Mouse (Mus musculus) heart, adult 18-20 months (tissue): Measurements from ENCODE around the gene Zc2hc1c. TPM values are rescaled to one million over a fixed set of nuclear protein-coding genes. Genes with fewer than 3 reads are reported as not detected.
A peak's percentile ranks its signal among the peaks of the same experiment; 100 is the strongest.

Experiments used
- DNase-seq, 2 experiments: peaks; one replicate each; pipeline ENCODE4 v3.0.0; 2021 to 2022; ENCODE audit warnings: mixed read lengths in 1 of 2
- total RNA-seq, 2 experiments: library from RNA; stranded (reverse); gene quantifications; 2 replicates each; pipeline ENCODE4 v1.2.3; 2021

The Zc2hc1c gene
- total RNA-seq, 2 experiments from 2014 or later: 1.7 to 2.3 TPM

DNA sequence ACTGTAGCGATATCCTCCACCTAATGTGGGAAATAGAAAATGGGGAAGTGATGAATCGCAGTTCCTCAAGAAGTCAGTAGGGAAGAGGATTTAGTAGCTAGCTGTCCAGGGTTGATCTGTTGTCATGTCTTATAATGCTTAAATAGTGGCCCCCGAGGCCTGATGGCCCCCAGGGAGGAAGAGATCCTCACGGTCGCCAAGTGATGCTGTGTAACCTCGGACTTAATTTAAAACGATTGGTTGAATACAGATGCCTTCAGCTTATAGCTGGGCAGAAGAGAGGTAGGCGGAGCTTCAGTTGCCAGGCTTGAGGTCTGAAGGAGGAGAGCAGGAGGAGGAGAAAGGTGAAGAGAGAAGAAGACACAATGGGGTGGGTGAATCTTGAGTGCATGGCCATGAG is 4.1 kb upstream of the Zc2hc1c start:
- DNase-seq: no peak

DNA sequence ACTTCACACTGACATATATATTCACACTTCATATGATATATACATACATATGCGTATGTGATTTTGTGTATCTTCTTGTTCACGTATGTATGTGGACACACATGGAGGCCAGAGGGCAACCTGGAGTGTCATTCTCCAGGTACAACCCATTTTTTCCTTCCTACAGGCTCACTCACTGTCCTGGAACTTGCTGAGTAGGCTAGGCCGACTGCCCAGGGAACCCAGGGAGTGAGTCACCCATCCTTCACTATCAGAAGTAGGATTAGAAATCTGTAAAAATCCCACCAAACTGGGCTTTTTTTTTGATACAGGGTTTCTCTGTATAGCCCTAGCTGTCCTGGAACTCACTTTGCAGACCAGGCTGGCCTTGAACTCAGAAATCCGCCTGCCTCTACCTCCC is 3.4 kb upstream of the Zc2hc1c start:
- no peak for DNase-seq

DNA sequence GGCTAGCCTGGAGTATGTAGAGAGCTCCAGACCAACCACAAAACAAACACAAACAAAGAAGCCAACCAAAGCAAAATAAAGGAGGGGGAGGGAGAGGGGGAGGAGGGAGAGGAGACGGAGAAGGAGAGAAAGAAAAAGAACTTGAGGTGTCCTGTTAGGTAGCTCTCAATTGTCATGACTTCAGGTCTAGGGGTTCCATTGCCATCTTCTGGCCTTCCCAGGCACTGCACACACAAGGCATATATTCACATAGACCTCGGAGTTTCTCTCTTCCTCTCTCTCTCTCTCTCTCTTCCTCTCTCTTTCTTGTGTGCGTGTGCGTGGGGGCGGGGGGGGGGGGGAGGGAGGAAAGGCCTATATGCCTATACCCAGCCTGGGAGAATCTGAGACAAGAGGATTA is 1.4 kb upstream of the Zc2hc1c start:
- DNase-seq: no peak

DNA sequence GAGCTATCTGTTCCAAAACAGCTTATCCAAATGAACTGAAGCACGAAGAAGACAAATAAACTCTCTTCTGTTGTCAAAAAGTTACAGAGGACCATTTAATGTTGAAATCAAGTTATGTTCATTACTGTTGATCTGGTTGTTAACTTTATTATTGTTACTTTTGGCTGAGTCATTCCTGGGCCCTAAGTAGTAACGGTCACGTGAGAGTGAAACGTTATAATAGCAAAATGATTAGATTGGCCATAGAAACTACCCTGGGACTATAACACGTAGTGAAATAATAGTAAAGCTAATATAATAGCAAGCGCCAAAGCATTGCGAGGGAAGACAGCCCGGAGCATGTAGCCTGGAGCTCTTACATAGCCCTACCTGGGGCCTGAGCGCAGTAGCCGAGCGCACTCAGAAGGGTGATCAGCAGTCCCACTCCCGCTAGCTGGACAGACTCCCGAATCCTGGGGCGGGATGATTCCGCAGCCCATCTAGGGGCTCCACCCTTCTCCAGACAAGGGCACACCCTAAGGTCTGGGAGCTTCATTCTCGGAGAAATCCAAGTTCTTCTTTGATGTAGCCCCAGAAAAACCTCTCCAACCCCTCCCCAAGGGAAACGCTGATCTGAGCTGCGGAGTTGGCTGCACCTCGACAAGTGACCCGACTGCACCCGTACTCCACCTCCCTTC is 444 bp upstream of the Zc2hc1c start, which contains the start of gene Acyp1:
Gene Acyp1 (minus strand): TSS at position 630 of the 677 bp plus-strand sequence.
- peak; percentile 70 to 81 for DNase-seq

DNA sequence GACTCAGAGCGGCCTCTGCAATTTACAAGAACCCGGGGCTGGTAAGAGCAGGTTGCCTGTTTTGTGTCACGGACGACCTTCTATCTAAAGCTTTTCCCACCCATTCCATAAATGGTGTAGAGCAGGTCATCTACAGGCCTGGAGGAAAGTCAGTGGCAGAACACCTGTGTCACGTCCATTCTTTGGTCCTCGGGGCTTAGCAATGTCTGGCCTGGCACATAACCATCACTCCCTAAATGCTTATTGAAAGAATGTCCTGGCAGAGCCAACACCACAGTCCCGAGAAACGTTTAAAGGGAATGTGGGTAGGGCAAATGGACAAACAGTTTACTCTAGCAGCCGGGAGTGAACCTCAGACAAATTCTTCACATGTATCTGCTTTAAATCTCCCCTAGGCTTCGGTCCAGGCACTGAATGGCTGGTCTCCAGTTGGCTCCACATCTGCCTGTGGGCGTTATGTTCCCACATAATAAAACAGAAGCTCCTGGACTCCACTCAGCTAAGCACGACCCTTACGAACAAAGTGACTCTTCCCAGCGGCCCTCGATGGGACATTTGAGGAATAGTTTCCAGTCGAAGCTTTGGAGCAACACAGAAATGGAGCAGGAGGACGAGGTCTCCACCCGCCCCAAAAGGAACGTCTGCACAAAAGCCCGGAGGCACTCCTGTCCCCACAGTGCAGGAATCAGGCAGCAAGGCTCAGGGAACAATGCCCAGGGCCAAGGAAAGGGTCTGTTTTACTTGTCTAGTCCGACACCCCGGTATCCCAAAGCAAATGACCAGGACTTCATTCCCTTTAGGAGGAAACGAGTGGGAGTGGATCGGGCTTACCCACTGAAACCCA is 988 bp downstream of the Zc2hc1c start:
- peak; percentile 33 to 47 for DNase-seq

DNA sequence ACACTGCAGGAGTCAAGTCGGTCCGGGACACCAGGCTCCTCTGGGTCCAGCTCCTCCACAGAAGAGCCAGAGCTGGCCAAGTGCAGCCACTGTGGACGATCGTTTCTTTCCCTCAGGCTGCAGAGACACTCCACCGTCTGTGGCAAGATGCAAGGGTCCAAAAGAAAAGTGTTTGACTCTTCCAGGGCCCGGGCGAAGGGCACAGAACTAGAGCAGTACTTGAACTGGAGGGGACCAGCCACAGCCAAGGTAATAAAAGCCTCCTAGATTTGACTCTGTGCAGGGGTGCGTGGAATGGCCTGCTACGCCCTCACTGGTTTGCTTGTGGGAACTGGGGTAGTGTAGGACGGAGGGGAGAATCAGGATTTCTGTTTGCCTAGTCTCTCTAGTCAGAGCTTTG is 2.2 kb downstream of the Zc2hc1c start:
- no peak for DNase-seq

DNA sequence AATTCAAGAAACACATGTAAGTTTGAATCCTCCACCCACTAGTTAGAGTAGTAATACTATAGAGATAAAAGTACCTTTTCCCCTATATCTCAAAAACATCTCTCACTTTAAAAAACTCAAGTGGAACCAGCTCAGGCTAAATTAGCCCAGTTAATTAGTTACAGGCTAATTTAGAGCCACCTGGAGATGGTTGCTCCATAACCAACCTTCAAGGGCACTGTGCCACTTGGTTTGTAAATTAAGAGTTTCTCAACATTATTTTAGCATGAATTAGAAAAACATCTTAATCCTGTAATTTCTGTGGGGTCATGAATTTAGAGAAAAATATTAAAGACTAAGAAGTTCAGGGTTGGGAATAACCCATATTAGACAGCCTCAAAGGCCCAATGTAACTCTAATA is 3.1 kb downstream of the Zc2hc1c start:
- DNase-seq: no peak

DNA sequence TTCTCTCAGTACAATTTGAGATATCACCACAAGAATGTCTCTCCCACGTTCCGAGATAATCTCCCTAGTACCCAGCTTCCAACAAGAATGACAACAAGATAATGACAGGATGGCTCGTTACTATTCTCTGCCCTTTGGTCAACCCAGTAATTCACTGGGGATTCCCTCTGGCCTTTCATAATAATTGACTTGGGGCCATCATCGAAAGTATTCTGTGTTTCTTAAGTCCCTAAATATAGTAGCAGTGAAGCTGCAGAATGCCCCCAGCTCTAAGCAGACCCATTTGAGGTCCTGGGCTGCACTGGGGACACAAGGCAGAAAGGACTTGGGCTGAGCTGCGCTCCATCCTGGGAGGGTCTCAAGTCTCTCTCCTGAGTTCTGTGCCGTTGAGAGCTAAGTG is 3.9 kb downstream of the Zc2hc1c start:
- no peak for DNase-seq

DNA sequence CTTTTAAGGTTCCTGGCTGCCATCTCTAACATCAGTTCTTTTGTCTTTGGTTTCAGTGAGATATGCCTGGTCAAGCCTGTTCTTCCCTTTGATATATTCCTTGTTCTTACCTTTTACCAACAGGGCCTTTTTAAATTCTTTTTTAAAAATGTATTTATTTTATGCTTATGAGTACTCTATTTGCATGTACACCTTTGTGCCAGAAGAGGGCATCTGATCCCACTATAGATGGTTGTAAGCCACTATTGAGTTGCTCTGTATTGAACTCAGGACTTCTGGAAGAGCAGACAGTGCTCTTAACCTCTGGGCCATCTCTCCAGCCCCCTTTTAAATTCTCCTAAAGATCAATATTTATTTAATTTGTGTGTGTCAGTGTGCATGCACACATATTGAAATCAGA is 4.5 kb downstream of the Zc2hc1c start:
- DNase-seq: no peak

DNA sequence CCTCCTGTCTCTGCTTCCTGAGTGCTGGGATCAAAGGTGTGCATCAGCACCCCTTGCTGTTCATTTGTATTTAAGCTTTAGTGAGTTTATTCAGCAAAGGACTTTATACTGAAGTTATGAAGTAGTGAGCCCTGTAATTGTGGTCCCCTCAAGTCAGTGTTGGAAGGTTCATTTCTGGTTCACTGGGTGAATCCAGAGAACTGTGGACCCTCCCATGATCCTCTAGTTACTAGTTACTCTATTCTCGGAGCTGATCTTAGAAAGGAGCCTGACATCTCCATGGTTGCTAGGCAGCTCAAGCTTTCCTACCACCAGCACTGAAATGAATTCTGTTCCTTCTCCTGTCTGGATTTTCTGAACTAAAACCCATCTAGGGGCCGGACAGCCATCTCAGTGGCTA is 7.1 kb downstream of the Zc2hc1c start:
- no peak for DNase-seq

DNA sequence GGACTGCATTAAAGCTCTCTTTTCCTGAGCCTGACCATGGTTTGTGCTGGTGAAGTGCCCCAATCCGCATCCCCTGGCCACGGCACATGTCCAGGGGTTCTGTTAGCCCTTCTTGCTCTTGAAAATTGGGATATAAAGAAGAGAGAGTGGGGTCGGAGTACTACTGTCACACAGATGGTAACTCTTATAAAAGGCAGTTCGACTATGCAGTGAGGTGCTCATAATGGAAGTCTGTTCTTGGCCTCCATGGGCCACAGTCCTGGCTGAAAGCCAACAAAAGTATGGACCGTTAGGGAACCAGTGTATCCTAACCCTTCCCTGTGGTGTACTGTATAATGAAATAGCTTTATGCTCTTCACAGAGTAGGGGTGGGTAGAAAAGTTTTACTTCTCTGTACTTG is 8.5 kb downstream of the Zc2hc1c start:
- DNase-seq: no peak

DNA sequence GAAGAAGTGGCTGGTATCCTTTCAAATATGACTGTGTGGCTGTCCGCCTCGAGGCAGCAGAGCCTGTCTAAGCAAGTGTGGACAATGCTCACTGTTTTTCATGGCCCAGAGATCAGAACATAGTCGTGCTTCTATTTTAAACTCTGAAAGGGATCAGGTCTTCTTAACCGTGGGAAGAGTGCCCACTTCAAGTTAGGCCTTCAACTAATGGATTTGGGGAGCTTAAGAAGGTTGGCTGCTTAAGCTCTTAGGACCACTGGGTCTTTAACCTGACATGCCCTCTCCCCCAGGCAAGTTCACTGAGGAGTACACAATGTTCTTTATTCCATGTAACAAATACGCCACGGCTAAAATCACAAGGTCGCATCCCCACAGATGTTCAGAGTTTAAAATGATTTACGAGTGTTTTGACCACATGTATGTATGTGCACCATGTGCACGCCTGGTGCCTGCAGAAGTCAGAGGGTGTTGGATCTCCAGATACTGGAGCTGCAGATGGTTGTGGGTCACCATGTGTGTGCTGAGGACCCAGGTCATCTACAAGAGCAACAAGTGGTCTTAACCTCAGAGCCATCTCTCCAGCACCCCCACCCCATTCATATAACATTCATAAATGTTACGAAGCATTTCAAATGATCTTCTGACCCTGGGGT is 9.1 kb downstream of the Zc2hc1c start:
- DNase-seq: no peak

DNA sequence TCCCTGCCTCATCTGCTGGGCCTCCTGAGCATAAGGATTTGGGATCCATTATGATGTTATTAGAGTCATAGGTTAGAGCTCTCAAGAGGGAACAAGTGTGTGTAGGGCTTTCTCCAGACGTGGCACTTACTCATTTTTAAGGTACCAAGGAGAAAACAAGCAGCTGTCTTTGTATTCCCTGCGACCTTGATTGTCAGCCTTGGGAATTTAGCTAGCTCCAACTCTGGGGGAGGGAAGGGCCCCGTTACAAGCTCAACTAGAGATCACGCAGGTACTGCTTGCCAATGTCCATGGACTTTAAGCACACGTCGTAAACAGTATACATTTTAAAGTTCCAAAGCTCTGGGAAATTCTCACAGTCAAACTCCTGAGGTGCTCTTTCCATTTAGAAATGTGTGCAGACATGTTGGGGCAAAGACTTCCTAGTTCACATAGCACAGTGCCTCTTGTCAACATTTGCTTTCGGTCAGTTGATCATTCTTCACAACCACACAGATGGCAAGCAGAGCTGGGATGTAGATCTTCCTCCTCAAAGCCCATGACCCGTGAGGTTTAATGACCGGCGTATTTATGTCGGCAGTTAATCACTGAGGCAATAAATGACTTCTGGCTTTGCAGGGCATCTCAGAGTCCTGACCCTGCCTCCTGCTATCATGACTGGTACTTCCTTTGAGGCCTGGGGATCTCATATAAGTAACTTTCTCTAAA is 9.9 kb downstream of the Zc2hc1c start:
- DNase-seq: no peak

DNA sequence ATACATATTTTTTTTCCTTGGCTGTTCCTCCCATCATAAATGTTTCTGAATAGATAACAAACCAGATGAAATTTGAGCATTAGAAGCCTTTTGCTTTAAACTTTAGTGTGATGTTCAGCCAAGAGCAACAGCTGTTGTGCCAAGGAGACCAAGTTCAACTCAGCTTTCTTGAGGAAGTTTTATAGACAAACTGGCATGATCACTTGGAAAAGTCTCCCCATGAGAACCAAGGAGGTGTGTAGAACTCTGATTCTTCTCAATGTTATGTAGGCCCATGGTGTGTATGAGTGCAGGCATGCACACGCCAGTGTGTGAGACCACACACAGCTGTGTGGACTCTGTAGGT is 10.4 kb downstream of the Zc2hc1c start:
- DNase-seq: no peak

DNA sequence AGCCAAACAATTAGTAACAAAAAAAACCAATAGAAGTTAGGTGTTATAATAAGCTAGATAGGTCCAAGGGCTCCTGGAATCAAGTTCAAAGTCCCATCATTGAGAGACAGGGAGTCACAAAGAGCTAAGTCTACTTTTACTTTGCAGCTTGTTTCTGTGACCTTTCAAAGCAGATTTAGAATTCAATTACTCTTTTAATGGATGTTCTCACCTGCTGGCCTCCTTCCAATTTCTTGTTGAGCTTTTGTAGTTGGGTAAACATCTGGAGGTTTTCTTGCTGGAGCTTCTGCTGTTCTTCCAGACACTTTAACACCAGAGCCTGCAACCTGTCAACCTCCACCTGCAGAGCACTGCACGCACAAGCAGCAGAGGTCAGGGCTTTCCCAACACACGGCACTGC is 14.9 kb downstream of the Zc2hc1c start:
- DNase-seq: no peak

DNA sequence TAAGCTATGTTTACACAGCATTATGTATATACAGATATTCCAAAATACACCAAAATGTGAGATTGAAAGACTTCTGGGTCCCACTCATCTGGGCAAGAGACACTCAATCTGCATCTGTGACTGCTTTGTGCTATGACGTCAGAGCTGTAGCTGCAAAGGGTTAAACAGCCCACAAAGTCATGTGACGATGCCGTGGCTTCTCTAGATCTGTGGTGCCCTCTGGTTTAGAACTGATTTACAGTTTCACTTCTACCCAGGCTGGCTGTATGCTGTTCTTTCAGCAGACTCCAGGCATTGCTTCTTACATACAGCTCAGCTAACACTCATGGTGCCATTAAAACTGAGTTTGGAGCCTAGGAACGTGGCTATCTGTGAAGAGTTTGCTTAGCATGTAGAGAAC is 16.3 kb downstream of the Zc2hc1c start:
- DNase-seq: peak in 1 of 2 experiments; percentile 31

DNA sequence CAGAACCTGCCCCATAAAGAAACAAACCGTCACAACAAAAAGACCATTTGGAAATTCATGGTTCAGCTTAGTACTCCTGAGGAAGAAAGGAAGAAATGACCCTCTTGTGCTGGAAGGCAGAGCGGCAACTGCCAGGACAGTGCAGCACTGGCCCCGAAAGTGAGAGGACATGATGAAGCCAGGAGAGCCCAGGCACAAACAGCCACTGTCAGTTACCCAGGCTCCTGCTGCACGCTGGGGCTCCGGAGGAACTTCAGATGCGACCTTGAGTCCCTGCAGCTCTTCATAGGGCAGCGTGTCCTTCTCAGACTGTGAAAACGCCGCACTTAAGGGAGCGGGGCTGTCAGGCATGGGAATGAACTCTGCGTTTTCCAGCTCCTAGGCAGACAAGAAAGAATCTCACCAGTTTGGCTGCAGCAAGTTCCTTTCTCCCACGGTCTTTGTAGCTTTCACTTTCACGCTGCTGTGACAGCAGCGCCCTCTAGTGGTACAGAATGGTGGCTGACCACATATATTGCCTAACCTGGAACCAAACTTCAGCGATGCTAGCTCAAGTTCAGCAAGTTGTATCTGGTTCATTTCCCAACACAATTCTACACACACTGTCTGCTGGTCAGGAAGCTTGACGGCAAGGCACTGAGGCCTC is 17.0 kb downstream of the Zc2hc1c start:
- peak; percentile 86 to 92 for DNase-seq

DNA sequence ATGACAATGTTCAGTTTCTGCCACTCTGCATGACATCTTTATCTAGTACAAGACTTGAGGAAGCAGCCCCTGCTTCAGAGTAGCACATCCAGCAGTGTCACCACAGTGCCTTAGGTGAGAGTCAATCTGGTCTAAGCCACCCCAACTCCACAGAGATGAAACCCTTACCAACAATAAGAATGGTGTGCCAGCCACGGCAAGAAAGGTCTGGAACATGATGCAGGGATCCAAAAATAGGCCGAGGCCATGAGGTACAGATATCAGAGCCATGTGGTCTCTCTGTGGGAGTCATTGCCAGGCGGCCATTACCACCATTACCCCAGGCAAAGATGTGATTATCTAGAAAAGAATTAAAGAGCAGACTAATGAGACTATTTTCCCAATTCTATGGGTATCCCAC is 20.3 kb downstream of the Zc2hc1c start:
- DNase-seq: peak in 1 of 2 experiments; percentile 31

DNA sequence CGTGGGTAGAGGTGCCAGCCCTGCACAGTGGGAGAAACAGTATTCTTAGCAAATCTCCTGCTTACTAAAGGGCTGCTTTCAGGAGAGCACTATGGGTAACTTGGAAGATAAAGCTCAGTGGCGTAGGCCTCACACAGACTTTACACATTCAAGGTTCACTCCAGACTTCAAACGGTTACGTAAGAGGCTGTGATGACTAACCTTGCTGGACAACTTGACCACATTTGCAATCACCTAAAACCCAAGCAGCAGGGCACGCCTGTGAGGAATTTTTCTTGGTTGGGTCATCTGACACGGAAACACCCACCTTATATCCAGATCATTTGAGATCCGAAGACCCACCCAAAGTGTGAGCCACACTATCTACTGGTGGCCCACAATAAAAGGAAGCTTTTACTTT is 41.8 kb downstream of the Zc2hc1c start:
- DNase-seq: no peak

DNA sequence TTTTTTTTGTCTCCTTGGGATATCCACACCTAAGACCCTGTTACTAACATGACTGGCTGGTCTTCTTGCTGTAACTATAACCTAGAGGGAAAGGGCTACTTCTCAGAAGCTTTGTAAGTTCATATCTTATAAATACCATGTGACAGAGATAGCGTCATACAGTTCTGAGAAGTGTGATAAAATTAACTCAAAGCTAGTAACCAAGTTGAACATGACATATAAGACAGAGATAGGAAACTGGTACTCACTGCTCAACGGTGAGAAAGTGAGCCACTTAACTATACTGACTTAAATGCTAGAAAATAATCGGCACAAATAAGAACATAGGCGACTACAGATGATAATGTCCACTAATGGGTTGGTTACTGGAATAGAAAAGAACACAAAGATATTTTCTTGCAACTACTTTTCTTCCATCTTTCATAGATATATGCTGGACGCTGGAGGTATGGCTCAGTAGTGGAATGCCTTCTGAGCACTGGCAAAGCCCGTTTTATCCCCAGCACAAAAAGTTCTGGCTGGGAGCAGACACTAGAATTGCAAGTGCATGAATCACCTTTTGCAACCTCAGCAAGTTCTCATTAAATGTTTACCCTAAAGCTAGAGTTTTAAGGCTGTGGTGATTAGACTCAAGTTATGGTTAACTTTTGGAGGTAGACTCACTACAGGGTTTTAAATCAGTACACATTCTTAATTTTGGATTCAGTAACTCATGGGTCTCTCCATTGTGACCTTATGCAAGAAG is 49.3 kb downstream of the Zc2hc1c start:
- DNase-seq: no peak

DNA sequence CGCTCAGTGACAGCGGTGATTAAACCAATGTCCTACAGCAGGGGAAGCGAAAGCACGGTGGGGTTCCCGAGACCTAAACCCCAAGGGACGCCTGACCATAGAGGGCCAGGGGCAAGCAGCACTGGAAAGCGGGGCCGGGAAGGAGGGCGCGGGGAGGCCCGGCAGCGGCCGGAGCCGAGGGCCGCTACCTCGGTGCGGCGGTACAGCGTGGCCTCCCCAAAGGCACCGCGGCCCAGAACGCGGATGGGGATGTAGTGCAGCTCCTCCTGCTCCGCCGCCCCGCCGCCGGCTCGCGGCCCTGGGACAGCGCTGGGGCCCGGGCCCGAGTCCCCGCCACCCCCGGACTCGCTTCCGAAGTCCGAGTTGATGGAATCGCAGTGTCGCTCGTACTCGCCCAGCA is 50.4 kb downstream of the Zc2hc1c start:
- no peak for DNase-seq
